In the genomic region with DNA sequence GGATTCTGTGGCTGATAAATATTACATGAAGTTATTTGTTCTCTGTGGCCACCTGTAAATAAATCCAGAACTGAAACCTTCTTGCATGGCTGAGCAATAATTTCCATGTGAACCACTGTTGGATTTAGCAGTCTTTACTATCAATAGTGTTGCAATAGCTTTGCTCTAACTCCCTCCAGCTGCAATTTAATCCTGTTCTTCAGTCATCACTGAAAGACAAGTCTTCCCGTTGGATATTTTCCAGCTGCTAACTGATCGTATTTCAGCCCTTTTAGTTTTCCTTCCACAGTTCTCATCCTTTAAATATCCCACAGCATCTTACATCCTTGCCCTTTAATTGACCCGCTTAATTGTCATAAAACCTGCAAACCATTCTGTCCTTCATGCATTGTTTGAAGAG, we compare ENCODE assay signal across 29 mouse cellular contexts. TPM values are rescaled to one million over a fixed set of nuclear protein-coding genes. Genes with fewer than 3 reads are reported as not detected.
DNase-seq lines count a peak whose midpoint lies in the region; ATAC-seq and TF ChIP-seq lines count a peak whose summit lies in the region.
"Had no signal": no experiment of that assay in that cellular context is flagged by ENCODE, and none has a peak within 500 bp of the region (broad histone marks: within the 10 kb centered on the region; RNA-seq: fewer than 3 reads in every experiment).

No protein-coding gene starts in this region.

- no peaks in the 10 kb centered on the region for H3K27me3 ChIP-seq in kidney, embryonic 14.5 days (ENCODE audit: control insufficient read depth, insufficient read depth, low read length)
- H3K27me3 ChIP-seq in lung, embryonic 14.5 days (ENCODE audit: insufficient read depth, low read length) = no peaks in the 10 kb centered on the region
- H3K27me3 ChIP-seq: CH12.LX; embryonic facial prominence, embryonic 12.5 days; forebrain, embryonic 15.5 days; heart, embryonic 12.5 days; heart, embryonic 15.5 days had no signal

- no peak overlapping the region for H3K27ac ChIP-seq in kidney, embryonic 14.5 days (ENCODE audit: low read depth, low read length)
- no peak overlapping the region for H3K27ac ChIP-seq in lung, embryonic 14.5 days (ENCODE audit: low read depth)
- H3K27ac ChIP-seq: embryonic facial prominence, embryonic 12.5 days; forebrain, embryonic 12.5 days; forebrain, embryonic 15.5 days; heart, embryonic 15.5 days; hindbrain, embryonic 10.5 days; hindbrain, embryonic 14.5 days had no signal

- H3K4me1 ChIP-seq in kidney, embryonic 14.5 days (ENCODE audit: control insufficient read depth, insufficient read depth, low read length) = no peaks in the 10 kb centered on the region
- no peaks in the 10 kb centered on the region for H3K4me1 ChIP-seq in lung, embryonic 14.5 days (ENCODE audit: insufficient read depth)
- H3K4me1 ChIP-seq: embryonic facial prominence, embryonic 12.5 days; forebrain, embryonic 12.5 days; forebrain, embryonic 15.5 days; heart, embryonic 12.5 days; heart, embryonic 15.5 days; hindbrain, embryonic 10.5 days had no signal

- no peak overlapping the region for H3K4me3 ChIP-seq in kidney, embryonic 14.5 days (ENCODE audit: low read length)
- no peak overlapping the region for H3K4me3 ChIP-seq in lung, embryonic 14.5 days (ENCODE audit: low read depth, low read length)
- H3K4me3 ChIP-seq: embryonic facial prominence, embryonic 12.5 days; erythroblast, embryonic 14.5 days; forebrain, embryonic 12.5 days; forebrain, embryonic 15.5 days; heart, embryonic 12.5 days; heart, embryonic 15.5 days; hindbrain, embryonic 10.5 days had no signal

- H3K4me2 ChIP-seq in kidney, embryonic 14.5 days (replicated peaks; ENCODE audit: low read depth, low read length) = no peak overlapping the region
- H3K4me2 ChIP-seq in lung, embryonic 14.5 days = no peak overlapping the region
- H3K4me2 ChIP-seq: embryonic facial prominence, embryonic 12.5 days; forebrain, embryonic 12.5 days; forebrain, embryonic 15.5 days; heart, embryonic 12.5 days; heart, embryonic 15.5 days; hindbrain, embryonic 14.5 days had no signal

- WGBS in kidney, embryonic 14.5 days = 47% methylated on average over 3 of the region's 3 CpGs
- 36% methylated on average over 3 of the region's 3 CpGs for WGBS in lung, embryonic 14.5 days

- no peaks in the 10 kb centered on the region for H3K9me3 ChIP-seq in kidney, embryonic 14.5 days (ENCODE audit: control insufficient read depth, low read length)
- no peaks in the 10 kb centered on the region for H3K9me3 ChIP-seq in lung, embryonic 14.5 days (ENCODE audit: low read depth, low read length)
- H3K9me3 ChIP-seq: embryonic facial prominence, embryonic 12.5 days; forebrain, embryonic 12.5 days; forebrain, embryonic 15.5 days; G1E; heart, embryonic 12.5 days; heart, embryonic 15.5 days; hindbrain, embryonic 10.5 days had no signal

- ATAC-seq in kidney, embryonic 14.5 days (ENCODE audit: low FRiP score, low TSS enrichment) = peak; percentile 46; the same call in 1 of the 2 replicates
- ATAC-seq in lung, embryonic 14.5 days (ENCODE audit: insufficient read depth) = no peak
- ATAC-seq: forebrain, embryonic 15.5 days; Patski had no signal

- TF ChIP-seq CTCF in lung, embryonic 14.5 days (IDR thresholded peaks at IDR 0.05; ENCODE audit: low read depth) = no peak

- H3K9ac ChIP-seq in kidney, embryonic 14.5 days (ENCODE audit: low read depth, low read length) = no peak overlapping the region
- H3K9ac ChIP-seq in lung, embryonic 14.5 days = no peak overlapping the region
- H3K9ac ChIP-seq: embryonic facial prominence, embryonic 12.5 days; forebrain, embryonic 12.5 days; forebrain, embryonic 15.5 days; heart, embryonic 12.5 days; heart, embryonic 15.5 days; hindbrain, embryonic 14.5 days had no signal

- no peaks in the 10 kb centered on the region for H3K36me3 ChIP-seq in kidney, embryonic 14.5 days (ENCODE audit: control insufficient read depth, insufficient read depth, low read length)
- no peaks in the 10 kb centered on the region for H3K36me3 ChIP-seq in lung, embryonic 14.5 days (ENCODE audit: insufficient read depth)
- H3K36me3 ChIP-seq: embryonic facial prominence, embryonic 12.5 days; forebrain, embryonic 12.5 days; forebrain, embryonic 15.5 days; G1E; heart, embryonic 12.5 days; heart, embryonic 15.5 days; hindbrain, embryonic 10.5 days had no signal

- peak; percentile 7 for DNase-seq in embryo, embryonic 10.5 days (ENCODE audit: low spot score)
- no peak for DNase-seq in embryo, embryonic 10 days (ENCODE audit: low spot score)
- no peak for DNase-seq in kidney, adult 8-10 months
- peak; percentile 52 for DNase-seq in lung, embryonic 14.5 days
- no peak for DNase-seq in lung, postnatal 14 days
- DNase-seq in right cerebral cortex, adult 2 months (ENCODE audit: low spot score in 2 of 2) = no peak
- DNase-seq: adrenal gland, postnatal 10 days; adrenal gland, postnatal 36 days; B cell, adult 2 months; cerebellum, adult 18-20 months; cerebellum, adult 9-10 months; cerebellum, postnatal 14 days; embryo, embryonic 11 days; gastrocnemius, postnatal 25 days; heart, adult 18-20 months; heart, postnatal 10 days; heart, postnatal 36 days had no signal

RNA-seq across cellular contexts. Expression of gene A730046J19Rik, which starts 55.3 kb away (rescaled TPM):
- polyA plus RNA-seq in kidney, embryonic 14.5 days (2014; fragmentation: Nextera tagmentation; extraction: Ambion mirVana) = 0.21 and 0.51 TPM in 2 replicates
- polyA plus RNA-seq in lung, embryonic 14.5 days (2014; fragmentation: Nextera tagmentation; extraction: Ambion mirVana) = 0.66 and 0.78 TPM in 2 replicates
- polyA plus RNA-seq: erythroblast, embryonic 14.5 days; G1E; Patski had no signal

Comparison
In these comparisons a context has a peak if more than half of its experiments do, and no peak if none do; other contexts are left out.
1. DNase-seq: peak in embryo, embryonic 10.5 days (single experiment) and lung, embryonic 14.5 days (single experiment); none in embryo, embryonic 10 days (single experiment), kidney, adult 8-10 months (0 of 2), lung, postnatal 14 days (single experiment) and right cerebral cortex, adult 2 months (0 of 2).